Mouse (Mus musculus): ENCODE measurements around the gene Stub1.

GRCm38 (mm10) chr17:25796211-25796771 lies 36.9 kb downstream of the Stub1 start:
- TF ChIP-seq ZNF384 (IDR thresholded peaks at IDR 0.05; ENCODE audit: low read depth, low read length) (no peak), EP300 (IDR thresholded peaks at IDR 0.05; ENCODE audit: low read depth in 1 of 2, low read length in 2 of 2) (no peak), HCFC1 (IDR thresholded peaks at IDR 0.05; ENCODE audit: low read depth, low read length) (no peak)
